Mouse (Mus musculus) left cerebral cortex, adult 11 months (tissue): ENCODE results near the gene Col2a1.

Source experiments
- DNase-seq: peaks from one replicate; pipeline ENCODE4 v3.0.0; 2022; ENCODE audit warnings: low spot score

The Col2a1 gene

DNA sequence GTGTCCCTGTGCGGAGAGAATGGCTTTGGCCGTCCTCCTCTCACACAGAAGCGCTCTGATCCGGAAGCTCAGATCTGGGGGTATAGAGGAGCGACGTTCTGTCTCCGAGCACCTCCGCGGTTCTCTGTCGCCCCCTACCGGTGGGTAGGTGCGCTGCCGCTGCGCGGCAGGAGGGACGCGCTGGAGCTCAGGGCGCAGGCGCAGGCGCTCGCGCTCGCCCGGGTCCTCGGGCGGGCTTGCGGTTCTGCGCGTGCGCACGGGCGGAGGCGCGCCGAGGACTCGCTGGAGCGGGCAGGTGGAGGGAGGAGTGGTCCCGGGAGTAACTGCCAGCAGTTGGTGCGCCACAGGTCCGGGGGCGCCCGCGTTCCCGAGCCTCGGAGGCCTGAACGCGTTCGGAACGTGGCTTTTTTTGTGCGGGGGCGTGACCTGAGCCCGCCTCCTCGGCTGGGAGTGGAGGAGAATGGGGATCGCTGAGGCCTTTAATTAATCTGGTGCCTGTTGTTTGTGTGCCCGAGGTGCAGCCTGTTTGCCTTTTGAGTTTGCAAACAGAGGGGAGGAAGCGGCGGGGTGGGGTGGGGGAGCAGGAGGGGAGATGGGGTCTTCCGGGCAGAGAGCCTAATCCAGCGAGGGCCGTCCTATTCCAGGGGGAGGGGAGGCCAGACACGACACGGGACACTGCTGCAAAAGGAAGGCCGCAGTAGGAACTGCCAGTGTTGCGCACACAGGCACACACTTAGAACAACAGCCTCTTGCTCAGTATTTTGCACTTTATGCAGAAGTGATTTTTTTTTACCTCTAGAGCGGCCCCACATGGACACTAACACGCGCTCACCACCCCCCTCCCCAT lies 40.3 kb downstream of the Col2a1 start, which contains the start of gene Tmem106c:
Gene Tmem106c (plus strand): TSS at position 212 of the 847 bp plus-strand sequence.
- peak; percentile 82 for DNase-seq

GRCm38 (mm10) chr15:97963329-97963988 lies 41.0 kb downstream of the Col2a1 start:
- no peak for DNase-seq

DNA sequence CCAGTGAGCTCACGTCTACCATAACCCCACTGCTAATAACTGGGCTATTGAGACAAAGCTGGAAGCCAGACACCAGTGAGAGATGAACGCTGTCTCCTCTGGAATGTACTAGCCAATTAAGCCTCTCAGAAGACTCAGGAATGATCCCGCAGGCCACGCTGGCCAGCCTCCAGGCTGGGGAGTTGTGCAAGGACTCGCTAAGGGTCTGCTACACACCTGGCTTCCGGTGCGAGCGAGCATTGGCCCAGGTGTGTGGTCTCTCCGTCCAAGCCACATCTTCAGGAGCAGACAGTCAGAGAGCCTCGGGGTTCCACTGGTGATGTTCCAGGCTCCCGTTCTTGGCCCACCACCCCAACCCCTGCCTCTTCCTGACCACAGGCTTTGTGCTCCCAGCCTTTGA lies 48.1 kb downstream of the Col2a1 start:
- DNase-seq: no peak

DNA sequence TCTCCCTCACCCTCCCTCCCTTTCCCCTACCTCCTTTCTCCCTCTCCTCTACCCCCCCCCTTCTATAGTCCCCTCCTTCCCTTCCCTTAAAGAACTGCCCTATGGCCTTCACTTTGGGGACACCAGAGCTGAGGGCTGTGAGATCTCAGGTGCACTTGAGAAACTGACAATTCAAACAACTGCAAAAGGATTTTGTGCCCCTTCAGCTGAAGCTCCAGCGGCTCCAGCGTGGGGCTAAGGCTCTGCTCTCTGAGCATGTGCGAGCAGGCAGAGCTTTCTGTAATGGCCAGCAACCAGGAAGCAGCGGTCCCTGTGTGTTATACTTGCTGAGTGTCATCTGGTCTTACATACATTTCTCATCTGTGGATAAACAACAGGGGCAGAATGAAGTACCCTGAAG lies 48.8 kb downstream of the Col2a1 start:
- DNase-seq: no peak

GRCm38 (mm10) chr15:97955286-97955685 lies 49.2 kb downstream of the Col2a1 start:
- no peak for DNase-seq

DNA sequence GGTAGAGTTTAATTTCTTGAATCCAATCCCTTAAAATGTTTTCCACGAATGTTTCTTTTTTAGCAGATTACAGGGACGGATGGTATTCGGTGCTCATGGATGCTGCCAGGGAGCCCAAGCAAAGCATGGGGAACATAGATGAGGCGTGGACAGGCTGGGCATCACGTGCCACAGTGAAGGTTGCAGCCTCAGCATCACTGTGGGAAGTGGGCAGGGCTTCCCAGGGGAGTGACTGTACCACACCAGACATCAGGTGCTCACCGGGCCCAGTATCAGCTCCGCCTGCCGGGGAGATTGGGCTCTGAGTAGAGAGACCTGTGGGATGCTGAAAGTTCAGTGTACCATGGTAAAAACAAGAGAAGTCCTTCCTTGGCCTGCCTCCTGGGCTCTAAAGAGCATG lies 49.8 kb downstream of the Col2a1 start:
- no peak for DNase-seq

DNA sequence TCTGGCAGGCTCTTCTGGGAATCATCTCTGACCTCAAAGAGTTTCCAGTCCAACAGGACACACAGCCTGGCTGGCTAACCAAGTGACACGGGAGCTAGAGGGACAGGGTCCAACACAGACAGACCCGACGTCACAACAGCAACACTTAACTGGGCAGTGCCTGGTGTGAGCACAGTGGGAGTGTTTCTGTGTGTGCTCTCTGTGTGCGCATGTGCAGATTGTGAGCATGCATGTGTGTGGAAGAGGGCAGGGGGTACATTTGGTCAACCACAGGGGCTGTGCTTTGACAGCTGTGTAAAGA lies 51.7 kb downstream of the Col2a1 start:
- DNase-seq: no peak

GRCm38 (mm10) chr15:97952137-97952888 lies 52.2 kb downstream of the Col2a1 start:
- no peak for DNase-seq

DNA sequence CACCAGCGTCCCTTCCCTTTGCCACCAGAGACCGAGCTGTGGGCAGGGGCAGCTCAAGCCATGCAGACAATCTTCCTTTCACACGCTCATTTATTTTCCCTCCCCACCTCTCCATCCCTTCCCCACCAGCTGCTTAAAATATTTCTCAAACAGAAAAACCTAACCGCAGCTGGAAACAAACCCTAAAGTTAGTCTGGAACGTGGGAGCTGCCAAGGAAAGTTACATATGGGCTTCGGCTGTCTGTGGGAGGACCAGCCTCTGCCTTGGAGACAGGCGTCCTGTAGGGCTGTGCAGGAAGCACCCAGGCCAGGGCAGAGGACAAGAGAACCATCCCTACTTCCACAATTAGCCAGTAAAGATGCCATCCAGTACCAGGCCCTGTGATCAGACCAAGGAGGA lies 54.3 kb downstream of the Col2a1 start:
- no peak for DNase-seq

GRCm38 (mm10) chr15:97949706-97950105 lies 54.8 kb downstream of the Col2a1 start:
- no peak for DNase-seq

DNA sequence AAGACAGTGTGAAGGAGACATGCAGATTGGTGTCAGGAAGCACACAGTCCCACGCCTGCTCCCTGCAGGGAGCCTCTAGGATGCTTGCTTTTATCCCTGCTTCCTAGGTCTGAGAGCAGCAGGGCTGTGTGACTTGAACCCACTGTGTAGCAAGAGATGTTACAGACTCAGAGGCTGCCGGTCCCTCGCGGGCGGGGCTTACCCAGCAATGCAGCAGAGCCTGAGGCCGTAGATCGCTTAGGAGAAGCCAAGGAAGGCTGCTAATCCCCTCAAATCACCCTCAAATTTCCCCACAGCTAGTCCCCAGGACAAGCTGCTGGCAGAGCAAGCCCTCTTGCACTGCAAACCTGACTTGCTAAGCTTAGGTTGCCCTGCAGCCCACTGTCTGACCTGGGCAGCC lies 55.8 kb downstream of the Col2a1 start:
- no peak for DNase-seq

GRCm38 (mm10) chr15:97945656-97946315 lies 58.7 kb downstream of the Col2a1 start:
- DNase-seq: no peak

DNA sequence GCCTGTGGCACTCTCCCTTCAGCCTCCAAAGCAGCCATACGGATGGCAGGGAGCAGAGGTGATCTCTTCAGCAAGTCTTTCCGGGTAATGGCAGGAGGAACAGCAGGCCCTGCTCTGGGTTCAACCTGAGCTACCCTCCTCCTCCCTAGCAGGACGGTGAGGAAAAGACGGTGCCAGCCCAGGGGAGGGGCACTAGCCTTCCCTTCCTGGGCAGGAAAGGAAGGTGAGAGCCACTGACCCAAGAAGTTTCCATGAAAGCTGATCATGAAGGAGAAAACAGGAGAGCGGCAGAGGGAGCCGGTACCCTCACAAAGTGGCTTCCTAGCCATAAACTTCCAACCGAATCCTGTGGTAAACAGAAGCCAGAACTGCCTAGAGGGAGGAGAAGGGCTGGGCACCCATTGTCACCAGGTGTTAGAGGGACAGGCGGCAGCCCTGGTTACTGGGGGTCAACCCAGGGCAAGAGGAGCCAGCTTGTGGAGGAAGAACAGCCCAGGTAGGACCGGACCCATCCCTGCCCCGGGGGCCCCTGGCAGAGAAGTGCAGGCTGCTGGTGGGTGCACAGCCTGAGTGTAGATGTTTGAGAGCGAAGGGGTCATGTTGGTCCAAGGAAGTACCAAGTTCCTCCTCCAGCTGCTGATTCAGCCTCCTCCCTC lies 59.4 kb downstream of the Col2a1 start:
- DNase-seq: no peak

DNA sequence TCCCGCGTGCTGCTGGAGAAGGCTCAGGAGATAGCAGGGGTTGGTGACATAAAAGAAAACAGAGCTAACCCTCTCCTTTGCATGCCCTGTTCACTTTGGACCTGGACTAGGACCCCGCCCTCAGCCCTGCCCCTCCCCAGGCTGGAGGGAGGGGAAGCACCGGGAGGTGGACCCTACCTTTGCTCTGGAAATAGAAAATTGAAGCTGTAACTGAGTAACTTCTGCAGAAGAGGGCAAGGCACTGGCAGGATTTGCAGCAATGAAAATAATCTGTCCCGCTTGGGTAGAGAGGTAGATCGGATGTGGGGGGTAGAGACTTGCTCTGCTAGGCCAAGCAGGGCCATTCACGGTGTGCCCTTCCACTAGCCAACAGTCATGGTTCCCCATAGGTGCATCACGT lies 61.1 kb downstream of the Col2a1 start:
- DNase-seq: no peak

DNA sequence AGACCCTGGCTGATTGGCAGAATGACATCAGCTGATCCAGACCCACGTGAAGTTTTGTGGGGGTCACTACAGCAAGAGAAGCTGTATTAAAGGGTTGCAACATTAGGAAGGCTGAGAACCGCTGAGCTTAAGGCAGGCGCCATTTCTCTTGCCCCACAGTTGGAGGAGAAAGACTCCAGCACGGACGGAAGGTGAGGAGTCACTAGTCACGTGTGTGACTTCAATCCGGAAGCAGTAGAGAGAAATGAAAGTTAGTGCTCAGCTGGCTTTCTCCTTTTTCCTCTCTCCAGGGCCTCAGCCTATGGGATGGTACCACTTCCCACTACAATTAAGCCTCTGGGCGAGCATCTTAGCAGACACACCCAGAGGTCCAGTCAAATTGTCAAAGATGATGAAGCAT lies 62.0 kb downstream of the Col2a1 start:
- DNase-seq: no peak

- no peak for DNase-seq
Observed at GRCm38 (mm10) chr15:97941306-97941705, 63.2 kb downstream of the Col2a1 start.

- DNase-seq: no peak
Observed at GRCm38 (mm10) chr15:97940088-97940487, 64.4 kb downstream of the Col2a1 start.

- DNase-seq: no peak
Observed at GRCm38 (mm10) chr15:97938580-97938979, 65.9 kb downstream of the Col2a1 start.

DNA sequence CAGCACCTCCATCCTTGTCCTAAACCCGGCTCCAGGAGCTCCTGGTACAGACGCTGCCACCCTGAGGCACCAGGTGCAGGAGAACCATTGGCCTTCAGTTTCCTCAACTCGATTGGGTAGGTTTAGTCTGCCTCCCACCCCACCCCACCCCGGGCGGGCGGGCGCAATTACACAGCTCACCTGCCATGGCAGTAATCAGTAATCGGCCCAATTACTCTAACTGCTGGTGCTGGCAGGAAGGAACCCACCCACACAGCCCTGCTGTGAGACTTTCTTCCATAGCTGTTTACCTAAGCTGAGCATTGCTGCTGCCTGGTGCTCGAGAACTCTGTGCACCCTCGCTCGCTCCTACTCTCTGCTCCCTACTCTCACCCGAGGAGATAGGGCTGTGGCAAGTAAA lies 72.1 kb downstream of the Col2a1 start:
- DNase-seq: no peak

DNA sequence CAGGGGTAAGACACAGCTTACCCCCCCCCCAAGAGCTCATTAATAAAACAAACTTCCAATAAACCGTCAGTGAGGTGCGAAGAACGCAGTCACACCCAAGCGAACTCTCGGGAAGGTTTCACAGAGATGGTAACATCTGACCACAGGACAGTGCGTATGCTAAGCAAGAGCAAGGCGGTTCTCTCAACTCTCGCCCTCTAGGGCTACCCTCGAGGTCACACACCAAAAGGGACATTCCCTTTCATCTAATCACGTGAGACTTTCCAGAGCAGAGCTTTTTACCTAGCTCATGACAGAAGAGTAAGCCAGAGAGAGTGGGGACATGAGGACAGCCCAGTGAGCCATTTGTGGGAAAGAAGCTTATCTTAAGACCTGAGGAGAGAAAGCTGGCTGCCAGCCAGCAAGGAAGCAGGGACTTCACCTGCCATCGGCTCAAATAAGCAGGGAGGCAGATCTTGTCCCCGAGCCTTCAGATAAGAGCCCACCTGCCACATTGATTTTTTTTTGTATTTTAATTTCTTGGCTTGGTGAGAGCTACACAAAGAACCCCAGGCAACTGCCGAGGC lies 75.2 kb downstream of the Col2a1 start:
- no peak for DNase-seq

- no peak for DNase-seq
Observed at GRCm38 (mm10) chr15:97927821-97928220, 76.7 kb downstream of the Col2a1 start.

- no peak for DNase-seq
Observed at GRCm38 (mm10) chr15:97927018-97927417, 77.5 kb downstream of the Col2a1 start.
